Mouse (Mus musculus) myocyte (in vitro differentiated cells): ENCODE measurements around the gene Midn.

Source experiments
- E2F4 ChIP-seq: IDR thresholded peaks from one replicate; pipeline ENCODE4 v1.6.1; 2011; ENCODE audit warnings: mild to moderate bottlenecking, control low read depth, moderate library complexity; ENCODE audit not compliant: insufficient read depth
- POLR2A ChIP-seq: IDR thresholded peaks from one replicate; pipeline ENCODE4 v1.6.1; 2011; ENCODE audit warnings: low read depth, mild to moderate bottlenecking, control low read depth, moderate library complexity; ENCODE audit not compliant: insufficient read length
- POLR2AphosphoS2 ChIP-seq: IDR thresholded peaks from one replicate; pipeline ENCODE4 v1.6.1; 2011; ENCODE audit warnings: low read depth, control low read depth; ENCODE audit not compliant: insufficient read length
- SRF ChIP-seq: IDR thresholded peaks from one replicate; pipeline ENCODE4 v1.6.1; 2011; ENCODE audit warnings: low read depth; ENCODE audit not compliant: control insufficient read depth, insufficient read length
- USF1 ChIP-seq: IDR thresholded peaks from one replicate; pipeline ENCODE4 v1.6.1; 2011; ENCODE audit warnings: low read depth, mild to moderate bottlenecking, control low read depth, moderate library complexity

GRCm38 (mm10) chr10:80196167-80196566, 48.1 kb downstream of the Midn start:
- TF ChIP-seq SRF, result no peak
- no peak for TF ChIP-seq POLR2A
- no peak for TF ChIP-seq E2F4
- TF ChIP-seq USF1, result no peak
- no peak for TF ChIP-seq POLR2AphosphoS2
